ENCODE assay signal across 8 mouse cellular contexts in genomic region chr7:123368778-123369746, GRCm38 (mm10). TPM values are rescaled to one million over a fixed set of nuclear protein-coding genes. Genes with fewer than 3 reads are reported as not detected.
DNase-seq lines count a peak whose midpoint lies in the region; ATAC-seq and TF ChIP-seq lines count a peak whose summit lies in the region.

No protein-coding gene starts in this region.

- no peaks in the 10 kb centered on the region for H3K9me3 ChIP-seq in MEL (replicated peaks; ENCODE audit: insufficient read depth, low read length)
- H3K9me3 ChIP-seq in embryonic facial prominence, embryonic 13.5 days = no peaks in the 10 kb centered on the region
- no peaks in the 10 kb centered on the region for H3K9me3 ChIP-seq in hindbrain, embryonic 10.5 days

- no peaks in the 10 kb centered on the region for H3K36me3 ChIP-seq in kidney, adult 2 months (ENCODE audit: control insufficient read depth, insufficient read depth, low read length)
- H3K36me3 ChIP-seq in MEL (ENCODE audit: control insufficient read depth in 1 of 2, insufficient read depth in 2 of 2, low read length in 2 of 2) = peaks cover 0 to 35% of the 10 kb centered on the region in 2 experiments; a peak in 2 of 4 replicates
- no peaks in the 10 kb centered on the region for H3K36me3 ChIP-seq in embryonic facial prominence, embryonic 13.5 days
- H3K36me3 ChIP-seq in hindbrain, embryonic 10.5 days = peaks cover 10% of the 10 kb centered on the region; the same call in 1 of the 2 replicates
- H3K36me3 ChIP-seq in liver, adult 2 months (ENCODE audit: control insufficient read depth, insufficient read depth, low read length) = no peaks in the 10 kb centered on the region

- ATAC-seq in embryonic facial prominence, embryonic 13.5 days (ENCODE audit: insufficient number of reproducible peaks, insufficient read depth, low FRiP score, low TSS enrichment, low read depth) = peak; percentile 0; the same call in 1 of the 2 replicates

- H3K27ac ChIP-seq in kidney, adult 2 months (ENCODE audit: insufficient read depth, low read depth, low read length) = peak overlapping the region; percentile 49; the same call in 1 of the 2 replicates
- H3K27ac ChIP-seq in MEL (ENCODE audit: control insufficient read depth, low read depth, low read length) = peak overlapping the region; percentile 77
- H3K27ac ChIP-seq in embryonic facial prominence, embryonic 13.5 days = peak overlapping the region; percentile 89
- H3K27ac ChIP-seq in hindbrain, embryonic 10.5 days = peak overlapping the region; percentile 97
- H3K27ac ChIP-seq in liver, adult 2 months (replicated peaks; ENCODE audit: insufficient read depth, low read depth, low read length) = peak overlapping the region; percentile 4

- DNase-seq in kidney, adult 2 months = peak; percentile 50
- DNase-seq in kidney, adult 11 months = no peak
- peak; percentile 69 for DNase-seq in MEL (ENCODE audit: low read depth, low spot score)
- DNase-seq in hindbrain, embryonic 10.5 days (ENCODE audit: low spot score) = no peak
- DNase-seq in liver, adult 2 months (ENCODE audit: extremely low read depth, low read depth, low spot score) = peak; percentile 33
- peak; percentile 78 for DNase-seq in neural tube, embryonic 10.5 days (ENCODE audit: extremely low spot score, low spot score)
- no peak for DNase-seq in retina, embryonic 14.5 days (ENCODE audit: low spot score)

- no peak for TF ChIP-seq CTCF in kidney, adult 2 months (conservative IDR thresholded peaks at IDR 0.05; ENCODE audit: insufficient read depth, insufficient read length, low read depth, low read length)
- no peak for TF ChIP-seq CTCF in MEL (IDR thresholded peaks at IDR 0.05 in 2 of 3, conservative IDR thresholded peaks at IDR 0.05 in 1 of 3; ENCODE audit: control insufficient read depth in 1 of 3, insufficient read depth in 1 of 3, low read depth in 2 of 3, low read length in 3 of 3, poor library complexity in 1 of 3, severe bottlenecking in 1 of 3)
- no peak for TF ChIP-seq CTCF in liver, adult 2 months (IDR thresholded peaks at IDR 0.05; ENCODE audit: low read depth, low read length)

- 2% methylated on average over 48 of the region's 51 CpGs for WGBS in kidney, adult 2 months
- WGBS in embryonic facial prominence, embryonic 13.5 days = 2% methylated on average over 41 of the region's 51 CpGs
- WGBS in hindbrain, embryonic 10.5 days = 4% methylated on average over 51 of the region's 51 CpGs
- WGBS in liver, adult 2 months = 3% methylated on average over 47 of the region's 51 CpGs

- peak overlapping the region; percentile 65 for H3K4me3 ChIP-seq in kidney, adult 2 months (ENCODE audit: insufficient read depth, low read depth, low read length)
- peak overlapping the region; percentile 68 to 72 for H3K4me3 ChIP-seq in MEL (ENCODE audit: control insufficient read depth in 1 of 2, insufficient read depth in 1 of 2, low read depth in 2 of 2, low read length in 2 of 2)
- H3K4me3 ChIP-seq in embryonic facial prominence, embryonic 13.5 days = peak overlapping the region; percentile 79
- H3K4me3 ChIP-seq in hindbrain, embryonic 10.5 days = peak overlapping the region; percentile 82
- peak overlapping the region; percentile 80 for H3K4me3 ChIP-seq in liver, adult 2 months (ENCODE audit: insufficient read depth, low read depth, low read length)

- H3K27me3 ChIP-seq in kidney, adult 2 months (replicated peaks; ENCODE audit: control insufficient read depth, insufficient read depth, low read length) = no peaks in the 10 kb centered on the region
- H3K27me3 ChIP-seq in MEL (ENCODE audit: control insufficient read depth in 1 of 2, insufficient read depth in 2 of 2, low read length in 2 of 2) = no peaks in the 10 kb centered on the region
- H3K27me3 ChIP-seq in embryonic facial prominence, embryonic 13.5 days = no peaks in the 10 kb centered on the region
- H3K27me3 ChIP-seq in hindbrain, embryonic 10.5 days (ENCODE audit: insufficient read depth, poor library complexity, severe bottlenecking) = no peaks in the 10 kb centered on the region
- H3K27me3 ChIP-seq in liver, adult 2 months (ENCODE audit: control insufficient read depth, insufficient read depth, low read length) = no peaks in the 10 kb centered on the region

- H3K9ac ChIP-seq in MEL (ENCODE audit: control insufficient read depth, low read depth, low read length, poor library complexity, severe bottlenecking) = peak overlapping the region; percentile 73
- peak overlapping the region; percentile 91 for H3K9ac ChIP-seq in embryonic facial prominence, embryonic 13.5 days
- H3K9ac ChIP-seq in liver, adult 2 months (ENCODE audit: low read depth, low read length) = peak overlapping the region; percentile 85

- no peak for TF ChIP-seq RAD21 in MEL (IDR thresholded peaks at IDR 0.05; ENCODE audit: low read depth, low read length)

- no peak for TF ChIP-seq POLR2A in kidney, adult 2 months (IDR thresholded peaks at IDR 0.05; ENCODE audit: low read depth, low read length)
- no peak for TF ChIP-seq POLR2A in MEL (IDR thresholded peaks at IDR 0.05; ENCODE audit: control insufficient read depth in 1 of 2, insufficient read depth in 1 of 2, low read depth in 1 of 2, low read length in 2 of 2, poor library complexity in 1 of 2)
- TF ChIP-seq POLR2A in liver, adult 2 months (IDR thresholded peaks at IDR 0.05; ENCODE audit: extremely low read depth, insufficient read depth, low read length) = no peak

- H3K4me2 ChIP-seq in embryonic facial prominence, embryonic 13.5 days = peak overlapping the region; percentile 77

- H3K79me2 ChIP-seq in MEL (ENCODE audit: control insufficient read depth, insufficient read depth, low read length, poor library complexity) = peaks cover 24% of the 10 kb centered on the region
- peaks cover 32% of the 10 kb centered on the region for H3K79me2 ChIP-seq in liver, adult 2 months (ENCODE audit: control insufficient read depth, insufficient read depth, low read length)

- peak; percentile 51 to 69; a peak in 3 of 4 replicates for TF ChIP-seq EP300 in MEL (IDR thresholded peaks at IDR 0.05; ENCODE audit: low read depth in 1 of 2, low read length in 2 of 2)

- peaks cover 38% of the 10 kb centered on the region for H3K4me1 ChIP-seq in kidney, adult 2 months (ENCODE audit: control insufficient read depth, insufficient read depth, low read length)
- peaks cover 11 to 37% of the 10 kb centered on the region in 2 experiments for H3K4me1 ChIP-seq in MEL (ENCODE audit: control insufficient read depth in 1 of 2, insufficient read depth in 2 of 2, low read length in 2 of 2)
- peaks cover 31% of the 10 kb centered on the region for H3K4me1 ChIP-seq in embryonic facial prominence, embryonic 13.5 days
- peaks cover 46% of the 10 kb centered on the region for H3K4me1 ChIP-seq in hindbrain, embryonic 10.5 days (replicated peaks)
- H3K4me1 ChIP-seq in liver, adult 2 months (ENCODE audit: control insufficient read depth, insufficient read depth, low read length) = peaks cover 20% of the 10 kb centered on the region

TF ChIP-seq in MEL, 35 proteins besides CTCF, POLR2A, EP300 and RAD21 (continues in another document):
- TF ChIP-seq NELFE (IDR thresholded peaks at IDR 0.05; ENCODE audit: low read depth, low read length) (no peak; the same call in 1 of the 2 replicates), MXI1 (IDR thresholded peaks at IDR 0.05; ENCODE audit: low read depth, low read length) (peak; percentile 76), ZNF384 (IDR thresholded peaks at IDR 0.05; ENCODE audit: low read depth, low read length) (peak; percentile 65; the same call in 1 of the 2 replicates), KAT2A (conservative IDR thresholded peaks at IDR 0.05; ENCODE audit: low read depth, low read length) (no peak), BHLHE40 (IDR thresholded peaks at IDR 0.05; ENCODE audit: borderline replicate concordance, low read depth, low read length) (peak; percentile 96), NRF1 (IDR thresholded peaks at IDR 0.05; ENCODE audit: insufficient read depth, low read depth, low read length, poor library complexity, severe bottlenecking) (no peak; the same call in 1 of the 2 replicates), MYC (IDR thresholded peaks at IDR 0.05; ENCODE audit: low read depth, low read length) (peak; percentile 65; the same call in 1 of the 2 replicates), SIN3A (IDR thresholded peaks at IDR 0.05; ENCODE audit: low read length) (peak; percentile 61; the same call in 1 of the 2 replicates), RCOR1 (IDR thresholded peaks at IDR 0.05; ENCODE audit: low read depth, low read length) (peak; percentile 77), MYB (IDR thresholded peaks at IDR 0.05; ENCODE audit: low read depth, low read length) (peak; percentile 61; the same call in 1 of the 2 replicates), CHD2 (IDR thresholded peaks at IDR 0.05; ENCODE audit: low read length) (no peak), MEF2A (IDR thresholded peaks at IDR 0.05; ENCODE audit: extremely low read depth, insufficient replicate concordance, low read depth, low read length, poor library complexity, severe bottlenecking) (peak; percentile 76; the same call in 1 of the 2 replicates), ETS1 (IDR thresholded peaks at IDR 0.05; ENCODE audit: low read depth, low read length) (no peak), MAX (IDR thresholded peaks at IDR 0.05; ENCODE audit: low read length) (peak; percentile 45; the same call in 1 of the 2 replicates), TCF12 (IDR thresholded peaks at IDR 0.05; ENCODE audit: low read depth, low read length) (peak; percentile 42; the same call in 1 of the 2 replicates), USF1 (IDR thresholded peaks at IDR 0.05; ENCODE audit: low read depth, low read length) (peak; percentile 55)

RNA-seq across cellular contexts. Expression of gene Lcmt1, which starts 0.5 kb away (rescaled TPM):
- 26.9 and 29.9 TPM in 2 replicates for polyA plus RNA-seq in kidney, adult 2 months (2012; rRNA removed)
- 45.3 and 51.7 TPM in 2 replicates for total RNA-seq in MEL (2012; rRNA removed)
- 10 to 100 TPM in 1 of 2 experiments, not detected in 1; 44.4 TPM for polyA plus RNA-seq in MEL (2012; ENCODE audit: insufficient read depth in 1 of 2, insufficient read length in 2 of 2, low read depth in 1 of 2, low replicate concordance in 2 of 2, missing spikeins in 1 of 2)
- 45.6 and 50.2 TPM in 2 replicates for polyA plus RNA-seq in embryonic facial prominence, embryonic 13.5 days (2015; fragmentation: Nextera tagmentation; extraction: Ambion mirVana)
- 57.9 and 58.0 TPM in 2 replicates for polyA plus RNA-seq in hindbrain, embryonic 10.5 days (2016; fragmentation: Nextera tagmentation; extraction: Ambion mirVana)
- total RNA-seq in liver, adult 2 months (2014; rRNA removed) = 12.0 and 15.9 TPM in 2 replicates
- polyA plus RNA-seq in liver, adult 2 months (2012; rRNA removed) = 8.4 and 9.6 TPM in 2 replicates

RNA-seq across cellular contexts. Expression of gene Arhgap17, which starts 0.7 kb away (rescaled TPM):
- polyA plus RNA-seq in kidney, adult 2 months (2012; rRNA removed) = 20.0 and 21.0 TPM in 2 replicates
- 2.6 and 3.1 TPM in 2 replicates for total RNA-seq in MEL (2012; rRNA removed)
- polyA plus RNA-seq in MEL (2012; ENCODE audit: insufficient read depth in 1 of 2, insufficient read length in 2 of 2, low read depth in 1 of 2, low replicate concordance in 2 of 2, missing spikeins in 1 of 2) = 100 to 1,000 TPM in 1 of 2 experiments, 10 to 100 TPM in 1; 33.7 to 124 TPM
- 19.9 and 21.4 TPM in 2 replicates for polyA plus RNA-seq in embryonic facial prominence, embryonic 13.5 days (2015; fragmentation: Nextera tagmentation; extraction: Ambion mirVana)
- 31.4 TPM in 2 replicates for polyA plus RNA-seq in hindbrain, embryonic 10.5 days (2016; fragmentation: Nextera tagmentation; extraction: Ambion mirVana)
- total RNA-seq in liver, adult 2 months (2014; rRNA removed) = 4.9 and 5.6 TPM in 2 replicates
- polyA plus RNA-seq in liver, adult 2 months (2012; rRNA removed) = 6.4 and 8.6 TPM in 2 replicates

Comparison
In these comparisons a context has a peak if more than half of its experiments do, and no peak if none do; other contexts are left out.
1. DNase-seq: peak in kidney, adult 2 months (single experiment), MEL (single experiment), liver, adult 2 months (single experiment) and neural tube, embryonic 10.5 days (single experiment); none in kidney, adult 11 months (single experiment), hindbrain, embryonic 10.5 days (single experiment) and retina, embryonic 14.5 days (single experiment).
2. H3K27ac ChIP-seq: peak in every context shown above with its lines; median percentile 97 in hindbrain, embryonic 10.5 days; 89 in embryonic facial prominence, embryonic 13.5 days; 77 in MEL; 49 in kidney, adult 2 months; 4 in liver, adult 2 months.
3. Peak in every context shown above with its lines, with median percentiles within 50 percentile points of each other: H3K4me3 ChIP-seq and H3K9ac ChIP-seq.